In the genomic region with DNA sequence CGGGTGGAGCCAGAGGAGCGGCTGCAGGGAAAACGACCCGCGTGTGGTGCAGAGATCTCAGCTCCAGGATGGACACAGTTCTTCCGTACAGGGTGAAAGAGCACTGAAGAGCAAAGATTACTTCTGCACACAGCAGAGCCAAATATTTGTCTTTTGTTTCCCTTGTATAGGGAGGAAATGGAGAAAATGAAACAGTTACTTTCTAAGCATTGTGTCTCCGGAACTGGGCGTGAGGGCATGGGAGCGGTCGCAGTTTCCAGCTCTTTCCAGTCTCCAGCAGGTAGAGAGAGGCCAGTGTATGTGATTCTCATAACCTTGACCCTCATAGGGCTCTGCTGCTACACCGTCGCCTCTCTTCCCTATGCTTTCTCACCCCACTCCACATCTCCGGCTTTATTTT, we compare ENCODE assay signal across 16 mouse cellular contexts.
DNase-seq lines count a peak whose midpoint lies in the region; ATAC-seq lines count a peak whose summit lies in the region.
"Had no signal": no experiment of that assay in that cellular context is flagged by ENCODE, and none has a peak within 500 bp of the region (broad histone marks: within the 10 kb centered on the region; RNA-seq: fewer than 3 reads in every experiment).

No protein-coding gene starts in this region.

- H3K4me3 ChIP-seq in heart, embryonic 12.5 days, result no peak overlapping the region
- no peak overlapping the region for H3K4me3 ChIP-seq in limb, embryonic 13.5 days
- H3K4me3 ChIP-seq in limb, embryonic 10.5 days, result no peak overlapping the region
- no peak overlapping the region for H3K4me3 ChIP-seq in liver, embryonic 16.5 days (ENCODE audit: low read depth, low read length)
- no peak overlapping the region for H3K4me3 ChIP-seq in forebrain, embryonic 14.5 days (ENCODE audit: low read depth, low read length)
- H3K4me3 ChIP-seq: forebrain, embryonic 10.5 days; hindbrain, embryonic 15.5 days; limb, embryonic 12.5 days had no signal

- H3K9me3 ChIP-seq in heart, embryonic 12.5 days (replicated peaks), result 0 out of 2 replicates have a peak, but pooled peaks cover 6% of the 10 kb centered on the region
- H3K9me3 ChIP-seq in limb, embryonic 13.5 days, result no peaks in the 10 kb centered on the region
- H3K9me3 ChIP-seq in limb, embryonic 10.5 days (replicated peaks), result no peaks in the 10 kb centered on the region
- H3K9me3 ChIP-seq in liver, embryonic 16.5 days (replicated peaks; ENCODE audit: control insufficient read depth, low read length), result no peaks in the 10 kb centered on the region
- no peaks in the 10 kb centered on the region; the same call in 1 of the 2 replicates for H3K9me3 ChIP-seq in forebrain, embryonic 14.5 days (replicated peaks; ENCODE audit: control insufficient read depth, low read length)
- H3K9me3 ChIP-seq: forebrain, embryonic 10.5 days; hindbrain, embryonic 15.5 days; limb, embryonic 12.5 days had no signal

- no peak for DNase-seq in heart, postnatal 14 days
- no peak for DNase-seq in limb, embryonic 10.5 days (ENCODE audit: low spot score)
- peak; percentile 9 for DNase-seq in WW6 (ENCODE audit: low read depth, low spot score)
- DNase-seq in forebrain, embryonic 14.5 days (ENCODE audit: low spot score), result no peak
- no peak for DNase-seq in c-Kit-positive CD71-positive TER-119-positive erythroid progenitor cells, embryonic 14.5 days (ENCODE audit: low spot score)
- DNase-seq: adrenal gland, postnatal 14 days; B cell, adult 2 months; gastrocnemius, postnatal 14 days; layer of hippocampus, adult 9-11 months; thymus, adult 18-20 months had no signal

- intact Hi-C loops in heart, postnatal 14 days (cut with DNase I), result no loop called here

- no peaks in the 10 kb centered on the region for H3K4me1 ChIP-seq in heart, embryonic 12.5 days (replicated peaks)
- H3K4me1 ChIP-seq in limb, embryonic 13.5 days, result no peaks in the 10 kb centered on the region
- no peaks in the 10 kb centered on the region for H3K4me1 ChIP-seq in limb, embryonic 10.5 days
- H3K4me1 ChIP-seq in liver, embryonic 16.5 days (ENCODE audit: control insufficient read depth, low read depth, low read length), result no peaks in the 10 kb centered on the region
- H3K4me1 ChIP-seq in forebrain, embryonic 14.5 days (ENCODE audit: control insufficient read depth, insufficient read depth, low read length), result no peaks in the 10 kb centered on the region
- H3K4me1 ChIP-seq: forebrain, embryonic 10.5 days; hindbrain, embryonic 15.5 days; limb, embryonic 12.5 days had no signal

- H3K4me2 ChIP-seq in heart, embryonic 12.5 days, result peak overlapping the region; percentile 7; the same call in 1 of the 2 replicates
- peak overlapping the region; percentile 28; the same call in 1 of the 2 replicates for H3K4me2 ChIP-seq in limb, embryonic 13.5 days (replicated peaks)
- H3K4me2 ChIP-seq in liver, embryonic 16.5 days (ENCODE audit: low read depth, low read length), result peak overlapping the region; percentile 19; the same call in 1 of the 2 replicates
- H3K4me2 ChIP-seq in forebrain, embryonic 14.5 days (ENCODE audit: low read length), result no peak overlapping the region
- H3K4me2 ChIP-seq: hindbrain, embryonic 15.5 days; limb, embryonic 12.5 days had no signal

- ATAC-seq in heart, embryonic 12.5 days (ENCODE audit: insufficient number of reproducible peaks, low FRiP score), result peak; percentile 45; the same call in 1 of the 2 replicates
- ATAC-seq in limb, embryonic 13.5 days (ENCODE audit: low FRiP score, low read depth), result no peak
- no peak for ATAC-seq in liver, embryonic 16.5 days (ENCODE audit: low read depth)
- ATAC-seq in forebrain, embryonic 14.5 days, result no peak

- no peak overlapping the region for H3K27ac ChIP-seq in heart, embryonic 12.5 days (ENCODE audit: poor library complexity, severe bottlenecking)
- H3K27ac ChIP-seq in limb, embryonic 13.5 days, result no peak overlapping the region
- H3K27ac ChIP-seq in limb, embryonic 10.5 days, result no peak overlapping the region
- H3K27ac ChIP-seq in liver, embryonic 16.5 days (ENCODE audit: low read length), result no peak overlapping the region
- H3K27ac ChIP-seq in forebrain, embryonic 14.5 days (ENCODE audit: low read depth, low read length), result no peak overlapping the region
- H3K27ac ChIP-seq: forebrain, embryonic 10.5 days; hindbrain, embryonic 15.5 days; limb, embryonic 12.5 days had no signal

- no peaks in the 10 kb centered on the region for H3K27me3 ChIP-seq in heart, embryonic 12.5 days (replicated peaks)
- no peaks in the 10 kb centered on the region for H3K27me3 ChIP-seq in limb, embryonic 13.5 days
- H3K27me3 ChIP-seq in limb, embryonic 10.5 days (ENCODE audit: low read depth, poor library complexity, severe bottlenecking), result no peaks in the 10 kb centered on the region
- H3K27me3 ChIP-seq in liver, embryonic 16.5 days (ENCODE audit: control insufficient read depth, insufficient read depth, low read depth, low read length), result no peaks in the 10 kb centered on the region
- H3K27me3 ChIP-seq in forebrain, embryonic 14.5 days (replicated peaks; ENCODE audit: control insufficient read depth, insufficient read depth, low read length), result no peaks in the 10 kb centered on the region
- H3K27me3 ChIP-seq: hindbrain, embryonic 15.5 days; limb, embryonic 12.5 days had no signal

- WGBS in heart, embryonic 12.5 days, result 70% methylated on average over 13 of the region's 13 CpGs
- 78% methylated on average over 13 of the region's 13 CpGs for WGBS in limb, embryonic 13.5 days
- WGBS in limb, embryonic 10.5 days, result 89% methylated on average over 13 of the region's 13 CpGs
- WGBS in liver, embryonic 16.5 days (ENCODE audit: insufficient replicate concordance), result 59% methylated on average over 13 of the region's 13 CpGs
- whole genome bisulfite sequencing in forebrain, embryonic 14.5 days, result 90% methylated on average over 13 of the region's 13 CpGs

- H3K36me3 ChIP-seq in heart, embryonic 12.5 days, result no peaks in the 10 kb centered on the region
- H3K36me3 ChIP-seq in limb, embryonic 13.5 days, result no peaks in the 10 kb centered on the region
- no peaks in the 10 kb centered on the region for H3K36me3 ChIP-seq in limb, embryonic 10.5 days
- H3K36me3 ChIP-seq in liver, embryonic 16.5 days (ENCODE audit: control insufficient read depth, insufficient read depth), result no peaks in the 10 kb centered on the region
- no peaks in the 10 kb centered on the region for H3K36me3 ChIP-seq in forebrain, embryonic 14.5 days (ENCODE audit: control insufficient read depth, insufficient read depth, low read length)
- H3K36me3 ChIP-seq: forebrain, embryonic 10.5 days; hindbrain, embryonic 15.5 days; limb, embryonic 12.5 days had no signal

- no peak overlapping the region for H3K9ac ChIP-seq in heart, embryonic 12.5 days
- H3K9ac ChIP-seq in limb, embryonic 13.5 days, result no peak overlapping the region
- H3K9ac ChIP-seq in liver, embryonic 16.5 days (ENCODE audit: low read depth, low read length), result no peak overlapping the region
- H3K9ac ChIP-seq in forebrain, embryonic 14.5 days (ENCODE audit: low read length), result no peak overlapping the region
- H3K9ac ChIP-seq: hindbrain, embryonic 15.5 days; limb, embryonic 12.5 days had no signal
